Mouse (Mus musculus): ENCODE data around the gene Unc93b1. TPM values are rescaled to one million over a fixed set of nuclear protein-coding genes. Genes with fewer than 3 reads are reported as not detected.

Unc93b1 gene
- polyA plus RNA-seq, 1 experiment: not detected

- 90% methylated on average over 7 of the region's 7 CpGs for WGBS
- Histone ChIP-seq H3K27ac (ENCODE audit: insufficient read depth, low read depth, low read length) (no peak overlapping the region), H3K4me1 (ENCODE audit: control insufficient read depth, insufficient read depth, low read length) (peaks cover 20% of the 10 kb centered on the region), H3K4me3 (ENCODE audit: insufficient read depth, low read depth, low read length) (no peak overlapping the region)
- TF ChIP-seq CTCF (IDR thresholded peaks at IDR 0.05; ENCODE audit: insufficient read depth, low read depth, low read length) (no peak), POLR2A (IDR thresholded peaks at IDR 0.05; ENCODE audit: insufficient read depth, low read depth, low read length) (no peak)
Observed at GRCm38 (mm10) chr19:3924868-3925267, 10.1 kb upstream of the Unc93b1 start.

GRCm38 (mm10) chr19:3925859-3926258 is 9.1 kb upstream of the Unc93b1 start:
- no peak for TF ChIP-seq POLR2A (IDR thresholded peaks at IDR 0.05; ENCODE audit: insufficient read depth, low read depth, low read length)
- TF ChIP-seq CTCF (IDR thresholded peaks at IDR 0.05; ENCODE audit: insufficient read depth, low read depth, low read length): no peak
- WGBS: 84% methylated on average over 6 of the region's 6 CpGs
- no peak overlapping the region for H3K27ac ChIP-seq (ENCODE audit: insufficient read depth, low read depth, low read length)
- H3K4me3 ChIP-seq (ENCODE audit: insufficient read depth, low read depth, low read length): no peak overlapping the region
- H3K4me1 ChIP-seq (ENCODE audit: control insufficient read depth, insufficient read depth, low read length): peaks cover 30% of the 10 kb centered on the region

- WGBS: 70% methylated on average over 3 of the region's 3 CpGs
- Histone ChIP-seq H3K4me3 (ENCODE audit: insufficient read depth, low read depth, low read length) (no peak overlapping the region), H3K4me1 (ENCODE audit: control insufficient read depth, insufficient read depth, low read length) (peaks cover 30% of the 10 kb centered on the region), H3K27ac (ENCODE audit: insufficient read depth, low read depth, low read length) (no peak overlapping the region)
- TF ChIP-seq POLR2A (IDR thresholded peaks at IDR 0.05; ENCODE audit: insufficient read depth, low read depth, low read length) (no peak), CTCF (IDR thresholded peaks at IDR 0.05; ENCODE audit: insufficient read depth, low read depth, low read length) (no peak)
Observed at GRCm38 (mm10) chr19:3926279-3926678, 8.7 kb upstream of the Unc93b1 start.

GRCm38 (mm10) chr19:3926685-3927084 is 8.3 kb upstream of the Unc93b1 start:
- TF ChIP-seq CTCF (IDR thresholded peaks at IDR 0.05; ENCODE audit: insufficient read depth, low read depth, low read length) (no peak), POLR2A (IDR thresholded peaks at IDR 0.05; ENCODE audit: insufficient read depth, low read depth, low read length) (no peak)
- 61% methylated on average over 6 of the region's 6 CpGs for WGBS
- Histone ChIP-seq H3K4me3 (ENCODE audit: insufficient read depth, low read depth, low read length) (no peak overlapping the region), H3K4me1 (ENCODE audit: control insufficient read depth, insufficient read depth, low read length) (peaks cover 30% of the 10 kb centered on the region), H3K27ac (ENCODE audit: insufficient read depth, low read depth, low read length) (no peak overlapping the region)

- H3K4me3 ChIP-seq (ENCODE audit: insufficient read depth, low read depth, low read length): no peak overlapping the region
- WGBS: 88% methylated on average over 4 of the region's 4 CpGs
- TF ChIP-seq POLR2A (IDR thresholded peaks at IDR 0.05; ENCODE audit: insufficient read depth, low read depth, low read length) (no peak), CTCF (IDR thresholded peaks at IDR 0.05; ENCODE audit: insufficient read depth, low read depth, low read length) (no peak)
- no peak overlapping the region for H3K27ac ChIP-seq (ENCODE audit: insufficient read depth, low read depth, low read length)
- peaks cover 30% of the 10 kb centered on the region for H3K4me1 ChIP-seq (ENCODE audit: control insufficient read depth, insufficient read depth, low read length)
Observed at GRCm38 (mm10) chr19:3927989-3928388, 7.0 kb upstream of the Unc93b1 start.

GRCm38 (mm10) chr19:3928779-3929178 is 6.2 kb upstream of the Unc93b1 start:
- Histone ChIP-seq H3K4me1 (ENCODE audit: control insufficient read depth, insufficient read depth, low read length) (peaks cover 27% of the 10 kb centered on the region), H3K4me3 (ENCODE audit: insufficient read depth, low read depth, low read length) (no peak overlapping the region), H3K27ac (ENCODE audit: insufficient read depth, low read depth, low read length) (no peak overlapping the region)
- 69% methylated on average over 4 of the region's 4 CpGs for WGBS
- no peak for TF ChIP-seq POLR2A (IDR thresholded peaks at IDR 0.05; ENCODE audit: insufficient read depth, low read depth, low read length)
- TF ChIP-seq CTCF (IDR thresholded peaks at IDR 0.05; ENCODE audit: insufficient read depth, low read depth, low read length): no peak

GRCm38 (mm10) chr19:3929211-3929941 is 5.6 kb upstream of the Unc93b1 start, which contains the start of gene Aldh3b1:
Aldh3b1 (minus strand) TSS chr19:3929808.
- 35% methylated on average over 12 of the region's 12 CpGs for WGBS
- Histone ChIP-seq H3K4me1 (ENCODE audit: control insufficient read depth, insufficient read depth, low read length) (peaks cover 23% of the 10 kb centered on the region), H3K4me3 (ENCODE audit: insufficient read depth, low read depth, low read length) (no peak within 1 kb of the TSS), H3K27ac (ENCODE audit: insufficient read depth, low read depth, low read length) (peak within 1 kb of the TSS; percentile 9)
- TF ChIP-seq POLR2A (IDR thresholded peaks at IDR 0.05; ENCODE audit: insufficient read depth, low read depth, low read length): no peak

GRCm38 (mm10) chr19:3930262-3931057 is 4.5 kb upstream of the Unc93b1 start:
- Histone ChIP-seq H3K4me1 (ENCODE audit: control insufficient read depth, insufficient read depth, low read length) (peaks cover 25% of the 10 kb centered on the region), H3K27ac (ENCODE audit: insufficient read depth, low read depth, low read length) (peak overlapping the region; percentile 9), H3K4me3 (ENCODE audit: insufficient read depth, low read depth, low read length) (no peak overlapping the region)
- TF ChIP-seq CTCF (IDR thresholded peaks at IDR 0.05; ENCODE audit: insufficient read depth, low read depth, low read length) (no peak), POLR2A (IDR thresholded peaks at IDR 0.05; ENCODE audit: insufficient read depth, low read depth, low read length) (no peak)
- WGBS: 69% methylated on average over 21 of the region's 21 CpGs

- Histone ChIP-seq H3K4me1 (ENCODE audit: control insufficient read depth, insufficient read depth, low read length) (peaks cover 35% of the 10 kb centered on the region), H3K27ac (ENCODE audit: insufficient read depth, low read depth, low read length) (no peak overlapping the region), H3K4me3 (ENCODE audit: insufficient read depth, low read depth, low read length) (no peak overlapping the region)
- 94% methylated on average over 9 of the region's 9 CpGs for WGBS
- TF ChIP-seq CTCF (IDR thresholded peaks at IDR 0.05; ENCODE audit: insufficient read depth, low read depth, low read length) (no peak), POLR2A (IDR thresholded peaks at IDR 0.05; ENCODE audit: insufficient read depth, low read depth, low read length) (no peak)
Observed at GRCm38 (mm10) chr19:3931716-3932115, 3.3 kb upstream of the Unc93b1 start.

Measured in olfactory bulb, adult 2 months (tissue).